Mouse (Mus musculus) hindbrain, embryonic 14.5 days (tissue): ENCODE data around the gene Pacsin3. TPM values are rescaled to one million over a fixed set of nuclear protein-coding genes. Genes with fewer than 3 reads are reported as not detected.

Source experiments
- ATAC-seq: fragments of 200-750 bp; cut with Nextera tagmentation; 2 replicates; pipeline ENCODE4 v1.8.0; 2017; ENCODE audit warnings: moderate number of reproducible peaks, mild to moderate bottlenecking, moderate TSS enrichment, moderate library complexity; ENCODE audit not compliant: low FRiP score
- DNase-seq: peaks from one replicate; pipeline ENCODE4 v3.0.0-alpha.2; 2015; ENCODE audit warnings: low spot score
- H3K27ac ChIP-seq: fragments of 300-500 bp; sonication (generic); 2 replicates; pipeline ENCODE4 v1.5.1; 2014; ENCODE audit warnings: mild to moderate bottlenecking, moderate library complexity
- H3K27me3 ChIP-seq: fragments of 300-500 bp; sonication (generic); 2 replicates; pipeline ENCODE4 v1.6.1; 2014; ENCODE audit warnings: mild to moderate bottlenecking, low read length, mixed read lengths; ENCODE audit not compliant: control insufficient read depth, insufficient read depth
- H3K36me3 ChIP-seq: fragments of 300-500 bp; sonication (generic); replicated peaks from 2 replicates; pipeline ENCODE4 v1.6.1; 2014; ENCODE audit not compliant: control insufficient read depth, insufficient read depth
- H3K4me1 ChIP-seq: fragments of 300-500 bp; sonication (generic); replicated peaks from 2 replicates; pipeline ENCODE4 v1.6.1; 2014; ENCODE audit warnings: antibody characterized with exemption, low read length, mixed read lengths; ENCODE audit not compliant: control insufficient read depth, insufficient read depth
- H3K4me2 ChIP-seq: fragments of 300-500 bp; sonication (generic); replicated peaks from 2 replicates; pipeline ENCODE4 v1.6.1; 2014; ENCODE audit warnings: mild to moderate bottlenecking, moderate library complexity
- H3K4me3 ChIP-seq: fragments of 300-500 bp; sonication (generic); replicated peaks from 2 replicates; pipeline ENCODE4 v1.5.1; 2014; ENCODE audit warnings: mild to moderate bottlenecking, low read length
- H3K9ac ChIP-seq: fragments of 300-500 bp; sonication (generic); 2 replicates; pipeline ENCODE4 v1.6.1; 2014
- H3K9me3 ChIP-seq: fragments of 300-500 bp; sonication (generic); 2 replicates; pipeline ENCODE4 v1.6.1; 2016; ENCODE audit warnings: low read length; ENCODE audit not compliant: control insufficient read depth
- WGBS: fragments of 180-500 bp; shearing (Covaris S2); extraction: QIAGEN DNeasy Blood & Tissue Kit; methylation state at CpG from one replicate; pipeline ENCODE4 v1.1.7; 2014; 5-methylcytosine and 5-hydroxymethylcytosine counted together
- polyA plus RNA-seq: library from polyadenylated mRNA; unstranded; fragments of >200 nt; fragmentation: Nextera tagmentation; extraction: Ambion mirVana; gene quantifications from 2 replicates; pipeline ENCODE4 v1.2.1, GENCODE M21; 2014

The Pacsin3 gene
- polyA plus RNA-seq, 1 experiment from 2014 or later: 13.5 TPM

- ATAC-seq (no peak), DNase-seq (no peak)
- H3K4me3 ChIP-seq: no peak overlapping the region
- 65% methylated on average over 5 of the region's 5 CpGs for WGBS
- no peak overlapping the region for H3K9ac ChIP-seq
- no peak overlapping the region for H3K27ac ChIP-seq
- H3K27me3 ChIP-seq: no peaks in the 10 kb centered on the region
- no peaks in the 10 kb centered on the region for H3K9me3 ChIP-seq
- peaks cover 6% of the 10 kb centered on the region for H3K4me1 ChIP-seq
- 0 out of 2 replicates have a peak, but pooled peaks cover 1% of the 10 kb centered on the region for H3K36me3 ChIP-seq
- H3K4me2 ChIP-seq: no peak overlapping the region
Measured at GRCm38 (mm10) chr2:91308680-91309079, 52.9 kb downstream of the Pacsin3 start.

GRCm38 (mm10) chr2:91309546-91309945 is 53.8 kb downstream of the Pacsin3 start:
- Histone ChIP-seq H3K27me3 (no peaks in the 10 kb centered on the region), H3K4me2 (no peak overlapping the region), H3K4me3 (no peak overlapping the region), H3K9ac (no peak overlapping the region), H3K4me1 (peaks cover 6% of the 10 kb centered on the region), H3K27ac (no peak overlapping the region), H3K9me3 (no peaks in the 10 kb centered on the region), H3K36me3 (no peaks in the 10 kb centered on the region)
- DNase-seq (no peak), ATAC-seq (no peak)
- 80% methylated on average over 3 of the region's 3 CpGs for WGBS

- Histone ChIP-seq H3K9me3 (no peaks in the 10 kb centered on the region), H3K4me2 (no peak overlapping the region), H3K4me3 (no peak overlapping the region), H3K27me3 (no peaks in the 10 kb centered on the region), H3K36me3 (no peaks in the 10 kb centered on the region), H3K9ac (no peak overlapping the region), H3K27ac (peak overlapping the region; percentile 32; the same call in 1 of the 2 replicates), H3K4me1 (peaks cover 6% of the 10 kb centered on the region)
- peak; percentile 31; the same call in 1 of the 2 replicates for ATAC-seq
- no peak for DNase-seq
- WGBS: 24% methylated on average over 10 of the region's 10 CpGs
Measured at GRCm38 (mm10) chr2:91312578-91313311, 57.0 kb downstream of the Pacsin3 start.

GRCm38 (mm10) chr2:91314184-91314583 is 58.4 kb downstream of the Pacsin3 start:
- 93% methylated on average over 7 of the region's 7 CpGs for WGBS
- ATAC-seq: no peak

More at GRCm38 (mm10) chr2:91314184-91314583, 58.4 kb downstream of the Pacsin3 start:
- H3K9ac ChIP-seq: no peak overlapping the region
- H3K4me1 ChIP-seq: peaks cover 6% of the 10 kb centered on the region
- DNase-seq: no peak
- no peaks in the 10 kb centered on the region for H3K36me3 ChIP-seq
- no peak overlapping the region for H3K27ac ChIP-seq
- H3K9me3 ChIP-seq: no peaks in the 10 kb centered on the region
- no peak overlapping the region for H3K4me3 ChIP-seq
- no peak overlapping the region for H3K4me2 ChIP-seq
- no peaks in the 10 kb centered on the region for H3K27me3 ChIP-seq

Other genes with a start within 250 kb of the Pacsin3 start
- 0.97 and 1.1 TPM in 2 replicates for gene Rapsn, start 220.3 kb upstream of the Pacsin3 start, polyA plus RNA-seq
- gene Psmc3, start 201.9 kb upstream of the Pacsin3 start, polyA plus RNA-seq: 237 and 243 TPM in 2 replicates
- 27.4 and 27.6 TPM in 2 replicates for gene Slc39a13, start 185.5 kb upstream of the Pacsin3 start, polyA plus RNA-seq
- gene Spi1, start 173.6 kb upstream of the Pacsin3 start, polyA plus RNA-seq: 4.1 and 4.3 TPM in 2 replicates
- not detected in 2 replicates for gene Mybpc3, start 137.8 kb upstream of the Pacsin3 start, polyA plus RNA-seq
- gene Madd, start 72.1 kb upstream of the Pacsin3 start, polyA plus RNA-seq: 51.6 and 58.4 TPM in 2 replicates
- gene Nr1h3, start 53.1 kb upstream of the Pacsin3 start, polyA plus RNA-seq: 1.5 and 2.8 TPM in 2 replicates
- gene Acp2, start 53.1 kb upstream of the Pacsin3 start, polyA plus RNA-seq: 40.9 and 49.8 TPM in 2 replicates
- 9.4 and 11.4 TPM in 2 replicates for gene Ddb2, start 19.0 kb upstream of the Pacsin3 start, polyA plus RNA-seq
- gene Arfgap2, start 9.0 kb downstream of the Pacsin3 start, polyA plus RNA-seq: 59.6 and 64.0 TPM in 2 replicates
- gene 1110051M20Rik, start 188.8 kb downstream of the Pacsin3 start, polyA plus RNA-seq: 143 and 155 TPM in 2 replicates
- gene Lrp4, start 201.6 kb downstream of the Pacsin3 start, polyA plus RNA-seq: 4.1 and 4.5 TPM in 2 replicates